Mouse (Mus musculus): ENCODE results near the gene Rab19. TPM values are rescaled to one million over a fixed set of nuclear protein-coding genes. Genes with fewer than 3 reads are reported as not detected.
"Not testable (repeated sequence)": the region's sequence is repeated elsewhere in the genome, so short reads cannot be mapped to it uniquely, and the experiment has no call there.

Gene Rab19
- polyA plus RNA-seq, 1 experiment from 2014 or later: 0.49 TPM

GRCm38 (mm10) chr6:39362684-39363083 is 18.3 kb upstream of the Rab19 start:
- WGBS: 99% methylated on average over 2 of the region's 2 CpGs

GRCm38 (mm10) chr6:39369631-39370030 is 11.3 kb upstream of the Rab19 start:
- peaks cover 15% of the 10 kb centered on the region for H3K4me1 ChIP-seq
- peaks cover 40% of the 10 kb centered on the region for H3K36me3 ChIP-seq
- H3K27ac ChIP-seq: no peak overlapping the region
- no peaks in the 10 kb centered on the region for H3K27me3 ChIP-seq (ENCODE audit: low read depth, poor library complexity, severe bottlenecking)
- no peak overlapping the region for H3K4me3 ChIP-seq
- DNase-seq (ENCODE audit: low spot score): no peak
- H3K9me3 ChIP-seq (replicated peaks): no peaks in the 10 kb centered on the region
- 90% methylated on average over 3 of the region's 3 CpGs for WGBS

More at GRCm38 (mm10) chr6:39362684-39363083, 18.3 kb upstream of the Rab19 start:
- Histone ChIP-seq H3K36me3 (peaks cover 71% of the 10 kb centered on the region), H3K4me1 (peaks cover 5% of the 10 kb centered on the region; the same call in 1 of the 2 replicates), H3K4me3 (no peak overlapping the region), H3K27ac (no peak overlapping the region), H3K9me3 (replicated peaks) (no peaks in the 10 kb centered on the region), H3K27me3 (ENCODE audit: low read depth, poor library complexity, severe bottlenecking) (no peaks in the 10 kb centered on the region)
- DNase-seq (ENCODE audit: low spot score): no peak

- Histone ChIP-seq H3K27me3 (ENCODE audit: low read depth, poor library complexity, severe bottlenecking) (no peaks in the 10 kb centered on the region), H3K36me3 (peaks cover 25% of the 10 kb centered on the region), H3K4me3 (no peak overlapping the region), H3K4me1 (peaks cover 27% of the 10 kb centered on the region), H3K9me3 (replicated peaks) (no peaks in the 10 kb centered on the region), H3K27ac (no peak overlapping the region)
- DNase-seq (ENCODE audit: low spot score): no peak
Observed at GRCm38 (mm10) chr6:39372042-39372441, 8.9 kb upstream of the Rab19 start.

GRCm38 (mm10) chr6:39372727-39373126 is 8.2 kb upstream of the Rab19 start:
- H3K27me3 ChIP-seq (ENCODE audit: low read depth, poor library complexity, severe bottlenecking): no peaks in the 10 kb centered on the region
- H3K36me3 ChIP-seq: peaks cover 20% of the 10 kb centered on the region
- H3K4me1 ChIP-seq: peaks cover 27% of the 10 kb centered on the region
- no peaks in the 10 kb centered on the region for H3K9me3 ChIP-seq (replicated peaks)
- WGBS: 56% methylated on average over 7 of the region's 7 CpGs
- H3K27ac ChIP-seq: no peak overlapping the region
- DNase-seq (ENCODE audit: low spot score): no peak
- H3K4me3 ChIP-seq: no peak overlapping the region

GRCm38 (mm10) chr6:39373301-39373955 is 7.5 kb upstream of the Rab19 start:
- H3K27ac ChIP-seq: no peak overlapping the region
- H3K36me3 ChIP-seq: peaks cover 18% of the 10 kb centered on the region
- peaks cover 27% of the 10 kb centered on the region for H3K4me1 ChIP-seq
- no peaks in the 10 kb centered on the region for H3K27me3 ChIP-seq (ENCODE audit: low read depth, poor library complexity, severe bottlenecking)
- WGBS: 74% methylated on average over 4 of the region's 4 CpGs
- DNase-seq (ENCODE audit: low spot score): no peak
- H3K9me3 ChIP-seq (replicated peaks): no peaks in the 10 kb centered on the region
- no peak overlapping the region for H3K4me3 ChIP-seq

- H3K27ac ChIP-seq: peak overlapping the region; percentile 93
- peaks cover 35% of the 10 kb centered on the region for H3K4me1 ChIP-seq
- WGBS: 26% methylated on average over 9 of the region's 9 CpGs
- peak overlapping the region; percentile 91 for H3K4me3 ChIP-seq
- no peak for DNase-seq (ENCODE audit: low spot score)
- H3K9me3 ChIP-seq (replicated peaks): no peaks in the 10 kb centered on the region
- H3K36me3 ChIP-seq: peaks cover 15% of the 10 kb centered on the region
- peaks cover 27% of the 10 kb centered on the region for H3K27me3 ChIP-seq (ENCODE audit: low read depth, poor library complexity, severe bottlenecking)
Observed at GRCm38 (mm10) chr6:39376775-39377174, 4.2 kb upstream of the Rab19 start.

- Histone ChIP-seq H3K4me1 (peaks cover 35% of the 10 kb centered on the region), H3K27me3 (ENCODE audit: low read depth, poor library complexity, severe bottlenecking) (peaks cover 31% of the 10 kb centered on the region), H3K4me3 (peak within 1 kb of the TSS; percentile 91), H3K27ac (peak within 1 kb of the TSS; percentile 93), H3K9me3 (replicated peaks) (no peaks in the 10 kb centered on the region), H3K36me3 (peaks cover 15% of the 10 kb centered on the region)
- peak; percentile 95 for DNase-seq (ENCODE audit: low spot score)
- under 1% methylated on average over 43 of the region's 43 CpGs for WGBS
Observed at GRCm38 (mm10) chr6:39377311-39377827, 3.6 kb upstream of the Rab19 start, which contains the start of gene Slc37a3. Gene Slc37a3 (minus strand): TSS chr6:39377675.

GRCm38 (mm10) chr6:39378161-39378835 is 2.7 kb upstream of the Rab19 start:
- DNase-seq (ENCODE audit: low spot score); H3K4me3 ChIP-seq; H3K9me3 ChIP-seq (replicated peaks); H3K27ac ChIP-seq: not testable (repeated sequence)
- Histone ChIP-seq H3K27me3 (ENCODE audit: low read depth, poor library complexity, severe bottlenecking) (peaks cover 31% of the 10 kb centered on the region), H3K4me1 (peaks cover 27% of the 10 kb centered on the region), H3K36me3 (peaks cover 15% of the 10 kb centered on the region)
- 84% methylated on average over 13 of the region's 13 CpGs for WGBS

GRCm38 (mm10) chr6:39379224-39379623 is 1.8 kb upstream of the Rab19 start:
- Histone ChIP-seq H3K27me3 (ENCODE audit: low read depth, poor library complexity, severe bottlenecking) (peaks cover 31% of the 10 kb centered on the region), H3K4me3 (no peak overlapping the region), H3K27ac (no peak overlapping the region), H3K4me1 (peaks cover 20% of the 10 kb centered on the region), H3K36me3 (peaks cover 7% of the 10 kb centered on the region), H3K9me3 (replicated peaks) (no peaks in the 10 kb centered on the region)
- DNase-seq (ENCODE audit: low spot score): no peak
- 70% methylated on average over 4 of the region's 4 CpGs for WGBS

GRCm38 (mm10) chr6:39379749-39380148 is 1.2 kb upstream of the Rab19 start:
- Histone ChIP-seq H3K4me3 (no peak overlapping the region), H3K4me1 (peaks cover 20% of the 10 kb centered on the region), H3K27ac (no peak overlapping the region), H3K36me3 (peaks cover 2% of the 10 kb centered on the region; the same call in 1 of the 2 replicates), H3K27me3 (ENCODE audit: low read depth, poor library complexity, severe bottlenecking) (peaks cover 31% of the 10 kb centered on the region), H3K9me3 (replicated peaks) (no peaks in the 10 kb centered on the region)
- DNase-seq (ENCODE audit: low spot score): no peak
- 82% methylated on average over 8 of the region's 8 CpGs for WGBS

GRCm38 (mm10) chr6:39380276-39380675 is 699 bp upstream of the Rab19 start:
- Histone ChIP-seq H3K27ac (no peak overlapping the region), H3K27me3 (ENCODE audit: low read depth, poor library complexity, severe bottlenecking) (peaks cover 31% of the 10 kb centered on the region), H3K4me1 (peaks cover 20% of the 10 kb centered on the region), H3K9me3 (replicated peaks) (no peaks in the 10 kb centered on the region), H3K36me3 (no peaks in the 10 kb centered on the region), H3K4me3 (no peak overlapping the region)
- no peak for DNase-seq (ENCODE audit: low spot score)
- WGBS: 85% methylated on average over 3 of the region's 3 CpGs

GRCm38 (mm10) chr6:39389988-39390387 is 9.0 kb downstream of the Rab19 start:
- Histone ChIP-seq H3K4me1 (no peaks in the 10 kb centered on the region), H3K27me3 (ENCODE audit: low read depth, poor library complexity, severe bottlenecking) (no peaks in the 10 kb centered on the region), H3K4me3 (no peak overlapping the region), H3K27ac (no peak overlapping the region), H3K36me3 (no peaks in the 10 kb centered on the region), H3K9me3 (replicated peaks) (no peaks in the 10 kb centered on the region)
- no peak for DNase-seq (ENCODE audit: low spot score)
- 96% methylated on average over 2 of the region's 2 CpGs for WGBS

GRCm38 (mm10) chr6:39395471-39395870 is 14.5 kb downstream of the Rab19 start:
- H3K27ac ChIP-seq: no peak overlapping the region
- peaks cover 18% of the 10 kb centered on the region; the same call in 1 of the 2 replicates for H3K36me3 ChIP-seq
- 92% methylated on average over 4 of the region's 4 CpGs for WGBS

More at GRCm38 (mm10) chr6:39395471-39395870, 14.5 kb downstream of the Rab19 start:
- Histone ChIP-seq H3K4me3 (no peak overlapping the region), H3K27me3 (ENCODE audit: low read depth, poor library complexity, severe bottlenecking) (no peaks in the 10 kb centered on the region), H3K4me1 (no peaks in the 10 kb centered on the region), H3K9me3 (replicated peaks) (no peaks in the 10 kb centered on the region)
- DNase-seq (ENCODE audit: low spot score): no peak

Measured in limb, embryonic 10.5 days (tissue).